Mouse (Mus musculus): ENCODE measurements at regions not wholly inside any gene's neighbourhood (a gene's known extent, or its start where the extent isn't known, plus 50 kb on each side); places are given as distances from the start of the nearest gene placed in this dataset.
"Not testable (repeated sequence)": the region's sequence is repeated elsewhere in the genome, so short reads cannot be mapped to it uniquely, and the experiment has no call there.

GRCm38 (mm10) chr9:5575072-5575471, 229.8 kb downstream of the Casp12 start:
- Histone ChIP-seq H3K9ac (replicated peaks; ENCODE audit: low read depth, low read length) (no peak overlapping the region), H3K27me3 (ENCODE audit: control insufficient read depth, insufficient read depth, low read length) (no peaks in the 10 kb centered on the region), H3K9me3 (ENCODE audit: control insufficient read depth, low read length) (no peaks in the 10 kb centered on the region), H3K36me3 (ENCODE audit: control insufficient read depth, insufficient read depth, low read length) (no peaks in the 10 kb centered on the region), H3K4me3 (ENCODE audit: low read depth, low read length) (no peak overlapping the region), H3K4me1 (ENCODE audit: control insufficient read depth, insufficient read depth, low read length) (no peaks in the 10 kb centered on the region), H3K4me2 (ENCODE audit: low read depth, low read length) (no peak overlapping the region), H3K27ac (ENCODE audit: low read depth, low read length) (no peak overlapping the region)
- WGBS: 94% methylated on average over 1 of the region's 1 CpGs
- ATAC-seq (ENCODE audit: low read depth): no peak

GRCm38 (mm10) chr9:5578168-5578567, 232.9 kb downstream of the Casp12 start:
- H3K4me1 ChIP-seq (ENCODE audit: control insufficient read depth, insufficient read depth, low read length); H3K4me3 ChIP-seq (ENCODE audit: low read depth, low read length); H3K36me3 ChIP-seq (ENCODE audit: control insufficient read depth, insufficient read depth, low read length); H3K27me3 ChIP-seq (ENCODE audit: control insufficient read depth, insufficient read depth, low read length); H3K9me3 ChIP-seq (ENCODE audit: control insufficient read depth, low read length); H3K4me2 ChIP-seq (ENCODE audit: low read depth, low read length); H3K9ac ChIP-seq (replicated peaks; ENCODE audit: low read depth, low read length); H3K27ac ChIP-seq (ENCODE audit: low read depth, low read length); ATAC-seq (ENCODE audit: low read depth): not testable (repeated sequence)
- WGBS: 86% methylated on average over 11 of the region's 11 CpGs

DNA sequence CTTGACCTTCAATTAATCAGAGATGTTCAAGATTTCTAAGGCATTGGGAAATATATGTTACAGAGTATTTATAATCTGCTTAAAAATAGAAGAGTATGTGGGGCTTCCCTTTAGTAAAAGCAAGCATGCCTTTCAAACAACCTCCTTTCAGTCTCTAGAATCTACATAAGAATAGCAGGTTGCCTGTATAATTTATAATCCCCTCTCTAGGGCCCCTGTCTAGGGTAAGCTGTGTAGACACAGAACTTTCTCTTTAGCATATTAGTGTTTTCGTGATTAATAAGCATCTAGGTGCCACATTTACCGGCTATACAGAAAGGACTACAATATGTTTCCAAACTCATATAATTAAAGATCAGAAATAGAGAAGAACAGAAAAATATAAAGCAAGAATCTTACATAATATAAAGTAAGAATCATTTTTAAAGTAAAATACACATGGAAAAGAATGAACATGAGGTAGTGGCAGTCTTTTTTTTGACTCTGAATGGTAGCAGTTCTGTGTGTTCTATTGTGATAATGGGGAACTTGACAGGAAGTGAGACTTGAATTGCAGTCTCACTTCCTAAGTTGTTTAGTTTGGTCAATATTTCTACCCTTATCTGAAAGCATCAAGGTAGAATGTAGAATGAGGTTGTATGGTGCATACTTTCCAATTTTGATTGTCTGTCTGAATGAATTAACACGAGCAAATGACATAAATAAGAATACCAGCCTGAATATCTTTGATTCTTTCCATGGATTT, 250.8 kb downstream of the Casp12 start:
- H3K4me2 ChIP-seq (ENCODE audit: low read depth, low read length): no peak overlapping the region
- H3K4me3 ChIP-seq (ENCODE audit: low read depth, low read length): no peak overlapping the region
- H3K4me1 ChIP-seq (ENCODE audit: control insufficient read depth, insufficient read depth, low read length): no peaks in the 10 kb centered on the region
- no peak; the same call in 1 of the 2 replicates for ATAC-seq (ENCODE audit: low read depth)
- no peaks in the 10 kb centered on the region for H3K36me3 ChIP-seq (ENCODE audit: control insufficient read depth, insufficient read depth, low read length)
- H3K27ac ChIP-seq (ENCODE audit: low read depth, low read length): no peak overlapping the region
- no peak overlapping the region for H3K9ac ChIP-seq (replicated peaks; ENCODE audit: low read depth, low read length)
- no peaks in the 10 kb centered on the region for H3K9me3 ChIP-seq (ENCODE audit: control insufficient read depth, low read length)
- no peaks in the 10 kb centered on the region for H3K27me3 ChIP-seq (ENCODE audit: control insufficient read depth, insufficient read depth, low read length)
- 31% methylated on average over 3 of the region's 3 CpGs for WGBS

- H3K27ac ChIP-seq (ENCODE audit: low read depth, low read length): no peak overlapping the region
- H3K36me3 ChIP-seq (ENCODE audit: control insufficient read depth, insufficient read depth, low read length): no peaks in the 10 kb centered on the region
- no peaks in the 10 kb centered on the region for H3K4me1 ChIP-seq (ENCODE audit: control insufficient read depth, insufficient read depth, low read length)
- H3K9me3 ChIP-seq (ENCODE audit: control insufficient read depth, low read length): no peaks in the 10 kb centered on the region
- no peak overlapping the region for H3K4me3 ChIP-seq (ENCODE audit: low read depth, low read length)
- no peak overlapping the region for H3K4me2 ChIP-seq (ENCODE audit: low read depth, low read length)
- WGBS: 67% methylated on average over 1 of the region's 1 CpGs
- no peak overlapping the region for H3K9ac ChIP-seq (replicated peaks; ENCODE audit: low read depth, low read length)
- ATAC-seq (ENCODE audit: low read depth): no peak
- no peaks in the 10 kb centered on the region for H3K27me3 ChIP-seq (ENCODE audit: control insufficient read depth, insufficient read depth, low read length)
Observed at GRCm38 (mm10) chr9:5604019-5604418, 258.8 kb downstream of the Casp12 start.

DNA sequence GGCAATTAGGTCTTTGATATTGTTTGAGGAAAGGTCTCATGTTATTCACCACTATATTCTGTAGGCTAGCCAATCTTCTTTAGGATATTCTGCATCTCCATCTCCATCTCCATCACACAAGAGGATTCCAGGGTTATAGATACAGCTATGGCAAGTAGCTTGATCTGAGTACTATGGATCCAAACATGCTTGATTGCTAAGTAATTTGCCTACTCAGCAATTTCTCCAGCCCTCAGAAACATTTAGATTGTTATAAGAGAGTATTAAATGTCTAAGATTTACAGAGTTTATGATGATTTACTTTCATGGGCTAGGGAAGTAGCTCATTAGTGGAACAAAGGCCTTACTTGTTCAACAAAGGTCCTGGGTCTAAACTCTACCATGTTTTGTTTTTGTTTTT, 259.8 kb downstream of the Casp12 start:
- Histone ChIP-seq H3K27me3 (ENCODE audit: control insufficient read depth, insufficient read depth, low read length) (no peaks in the 10 kb centered on the region), H3K9ac (replicated peaks; ENCODE audit: low read depth, low read length) (no peak overlapping the region), H3K27ac (ENCODE audit: low read depth, low read length) (no peak overlapping the region), H3K4me3 (ENCODE audit: low read depth, low read length) (no peak overlapping the region), H3K4me1 (ENCODE audit: control insufficient read depth, insufficient read depth, low read length) (no peaks in the 10 kb centered on the region), H3K36me3 (ENCODE audit: control insufficient read depth, insufficient read depth, low read length) (no peaks in the 10 kb centered on the region), H3K4me2 (ENCODE audit: low read depth, low read length) (no peak overlapping the region), H3K9me3 (ENCODE audit: control insufficient read depth, low read length) (no peaks in the 10 kb centered on the region)
- no peak for ATAC-seq (ENCODE audit: low read depth)

GRCm38 (mm10) chr9:5616725-5617124, 271.5 kb downstream of the Casp12 start:
- no peaks in the 10 kb centered on the region for H3K9me3 ChIP-seq (ENCODE audit: control insufficient read depth, low read length)
- no peaks in the 10 kb centered on the region for H3K36me3 ChIP-seq (ENCODE audit: control insufficient read depth, insufficient read depth, low read length)
- no peak overlapping the region for H3K4me3 ChIP-seq (ENCODE audit: low read depth, low read length)
- H3K27ac ChIP-seq (ENCODE audit: low read depth, low read length): no peak overlapping the region
- H3K4me1 ChIP-seq (ENCODE audit: control insufficient read depth, insufficient read depth, low read length): no peaks in the 10 kb centered on the region
- WGBS: 97% methylated on average over 17 of the region's 17 CpGs
- ATAC-seq (ENCODE audit: low read depth): no peak
- H3K4me2 ChIP-seq (ENCODE audit: low read depth, low read length): no peak overlapping the region
- H3K27me3 ChIP-seq (ENCODE audit: control insufficient read depth, insufficient read depth, low read length): no peaks in the 10 kb centered on the region
- H3K9ac ChIP-seq (replicated peaks; ENCODE audit: low read depth, low read length): no peak overlapping the region

DNA sequence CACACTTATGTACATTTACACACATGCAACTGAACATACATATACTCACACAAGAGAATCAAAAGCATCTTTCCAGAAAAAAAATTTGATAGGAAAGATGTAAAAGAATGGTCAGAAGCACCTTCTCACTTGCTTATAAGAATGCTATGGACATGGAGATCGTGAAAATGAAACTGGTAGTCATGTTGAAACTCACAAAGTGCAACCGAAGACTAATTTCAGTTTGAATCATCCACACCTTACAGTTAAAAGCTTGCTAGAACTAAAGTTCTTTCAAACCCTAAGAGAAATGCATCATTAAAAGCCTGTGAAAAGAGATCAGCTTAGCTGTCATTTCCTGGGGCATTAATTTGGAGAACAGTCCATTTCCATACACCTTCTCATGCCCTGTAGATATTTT, 278.2 kb downstream of the Casp12 start:
- Histone ChIP-seq H3K27ac (ENCODE audit: low read depth, low read length) (no peak overlapping the region), H3K9me3 (ENCODE audit: control insufficient read depth, low read length) (no peaks in the 10 kb centered on the region), H3K4me1 (ENCODE audit: control insufficient read depth, insufficient read depth, low read length) (no peaks in the 10 kb centered on the region), H3K36me3 (ENCODE audit: control insufficient read depth, insufficient read depth, low read length) (no peaks in the 10 kb centered on the region), H3K9ac (replicated peaks; ENCODE audit: low read depth, low read length) (no peak overlapping the region), H3K4me2 (ENCODE audit: low read depth, low read length) (no peak overlapping the region), H3K27me3 (ENCODE audit: control insufficient read depth, insufficient read depth, low read length) (no peaks in the 10 kb centered on the region), H3K4me3 (ENCODE audit: low read depth, low read length) (no peak overlapping the region)
- WGBS: 93% methylated on average over 2 of the region's 2 CpGs
- ATAC-seq (ENCODE audit: low read depth): no peak

- Histone ChIP-seq H3K27ac (ENCODE audit: low read depth, low read length) (no peak overlapping the region), H3K9ac (replicated peaks; ENCODE audit: low read depth, low read length) (no peak overlapping the region), H3K4me2 (ENCODE audit: low read depth, low read length) (no peak overlapping the region), H3K9me3 (ENCODE audit: control insufficient read depth, low read length) (no peaks in the 10 kb centered on the region), H3K4me3 (ENCODE audit: low read depth, low read length) (no peak overlapping the region), H3K36me3 (ENCODE audit: control insufficient read depth, insufficient read depth, low read length) (no peaks in the 10 kb centered on the region), H3K27me3 (ENCODE audit: control insufficient read depth, insufficient read depth, low read length) (no peaks in the 10 kb centered on the region), H3K4me1 (ENCODE audit: control insufficient read depth, insufficient read depth, low read length) (no peaks in the 10 kb centered on the region)
- 85% methylated on average over 1 of the region's 1 CpGs for WGBS
- no peak for ATAC-seq (ENCODE audit: low read depth)
Observed at GRCm38 (mm10) chr9:5627521-5627920, 282.3 kb downstream of the Casp12 start.

DNA sequence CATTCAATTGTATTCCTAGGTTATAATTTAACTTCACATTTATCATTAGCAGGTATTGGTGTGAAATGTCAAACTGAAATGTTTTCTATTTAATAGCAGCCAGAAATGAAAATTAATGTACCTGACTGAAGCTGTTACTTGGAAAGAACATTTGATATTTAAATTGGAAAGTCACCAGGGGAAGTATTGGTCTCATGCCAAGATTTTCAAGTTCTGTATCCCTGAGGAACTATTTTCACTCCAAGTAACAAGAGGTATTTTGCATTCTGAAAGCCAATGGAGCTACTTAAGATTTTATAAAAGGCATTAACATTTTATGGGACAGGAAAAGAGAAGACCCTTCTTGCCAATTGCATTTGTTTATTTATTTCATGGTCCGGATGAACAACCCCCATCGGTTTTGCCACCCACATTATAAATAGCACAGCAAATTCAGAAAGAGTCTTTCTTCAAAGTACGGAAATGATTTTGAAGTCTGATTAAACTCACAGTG, 289.3 kb downstream of the Casp12 start:
- Histone ChIP-seq H3K9me3 (ENCODE audit: control insufficient read depth, low read length) (no peaks in the 10 kb centered on the region), H3K4me1 (ENCODE audit: control insufficient read depth, insufficient read depth, low read length) (no peaks in the 10 kb centered on the region), H3K27ac (ENCODE audit: low read depth, low read length) (no peak overlapping the region), H3K4me2 (ENCODE audit: low read depth, low read length) (no peak overlapping the region), H3K9ac (replicated peaks; ENCODE audit: low read depth, low read length) (no peak overlapping the region), H3K27me3 (ENCODE audit: control insufficient read depth, insufficient read depth, low read length) (no peaks in the 10 kb centered on the region), H3K36me3 (ENCODE audit: control insufficient read depth, insufficient read depth, low read length) (no peaks in the 10 kb centered on the region), H3K4me3 (ENCODE audit: low read depth, low read length) (no peak overlapping the region)
- 27% methylated on average over 3 of the region's 3 CpGs for WGBS
- ATAC-seq (ENCODE audit: low read depth): 0 out of 2 replicates have a peak, but pooled peaks have one; percentile 11
